Mouse (Mus musculus) left cerebral cortex, postnatal 4 days (tissue): ENCODE measurements at regions not wholly inside any gene's neighbourhood (a gene's known extent, or its start where the extent isn't known, plus 50 kb on each side); places are given as distances from the start of the nearest gene placed in this dataset.

Experiments used
- DNase-seq: peaks from one replicate; pipeline ENCODE4 v3.0.0-alpha.2; 2022
- intact Hi-C: fragments of 180-260 bp; cut with DNase I; formaldehyde crosslinking; loops from one replicate; pipeline ENCODE4 v1.15.1; 2025

DNA sequence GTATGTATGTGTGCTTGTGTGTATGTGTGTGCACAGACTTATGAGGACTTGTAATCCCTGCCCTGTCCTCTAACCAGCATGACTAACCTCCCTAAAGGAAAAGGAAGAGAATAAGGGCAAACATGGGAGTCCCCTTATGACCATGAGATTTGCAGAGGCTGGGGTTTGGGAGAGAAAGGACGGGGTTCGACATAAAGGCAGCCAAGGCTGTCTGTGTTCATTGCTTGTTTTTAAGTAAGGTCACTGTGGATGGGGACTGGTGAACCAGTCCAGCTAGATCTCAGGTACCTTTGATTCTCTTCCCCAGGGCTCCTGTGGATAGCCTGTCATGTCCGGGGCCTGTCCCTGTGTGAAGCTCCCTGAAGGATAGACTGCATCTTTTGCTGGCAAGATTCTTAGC, 55.6 kb downstream of the Irf2bp2 start:
- intact Hi-C loops, result loop anchor here (5.0 kb wide), 1 partner anchor 54 kb away; the partner anchor contains the start of gene Irf2bp2
- no peak for DNase-seq

DNA sequence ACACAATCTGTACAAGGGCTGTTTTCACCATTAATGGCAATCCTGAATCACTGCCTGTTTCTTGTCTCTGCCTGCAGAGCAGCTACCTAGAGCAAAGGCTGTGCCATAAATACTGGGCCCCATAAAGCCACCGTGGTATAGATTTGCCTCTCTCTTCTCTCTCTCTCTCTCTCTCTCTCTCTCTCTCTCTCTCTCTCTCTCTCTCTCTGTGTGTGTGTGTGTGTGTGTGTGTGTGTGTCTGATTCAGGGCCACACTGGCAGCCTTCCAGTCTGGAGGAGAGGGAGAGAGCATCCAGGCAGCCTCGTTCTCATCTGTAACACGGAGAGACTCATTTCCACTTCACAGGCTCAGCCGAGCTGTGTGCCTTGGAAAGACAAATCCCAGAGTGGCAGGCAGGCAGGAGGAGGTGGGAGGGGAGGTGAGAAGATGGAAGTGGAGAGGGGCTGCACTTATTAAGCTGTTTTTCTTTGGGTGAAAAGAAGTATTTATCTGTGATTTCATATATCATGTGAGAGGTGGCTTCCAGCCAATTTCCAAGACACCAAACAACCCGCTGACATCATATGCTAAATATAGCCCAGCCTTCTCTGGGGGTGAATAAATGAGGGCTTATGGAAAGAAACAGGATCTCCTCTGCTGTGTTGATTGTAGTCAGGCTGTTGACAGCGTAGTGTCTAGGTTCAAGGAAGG, 56.7 kb downstream of the Irf2bp2 start:
- DNase-seq, result peak; percentile 89
- intact Hi-C loops, result loop anchor here (5.0 kb wide), 1 partner anchor 55 kb away; the partner anchor contains the start of gene Irf2bp2

GRCm38 (mm10) chr8:126536132-126536927, 57.5 kb downstream of the Irf2bp2 start:
- intact Hi-C loops, result loop anchor here (5.0 kb wide), 1 partner anchor 56 kb away; the partner anchor contains the start of gene Irf2bp2
- DNase-seq, result no peak

DNA sequence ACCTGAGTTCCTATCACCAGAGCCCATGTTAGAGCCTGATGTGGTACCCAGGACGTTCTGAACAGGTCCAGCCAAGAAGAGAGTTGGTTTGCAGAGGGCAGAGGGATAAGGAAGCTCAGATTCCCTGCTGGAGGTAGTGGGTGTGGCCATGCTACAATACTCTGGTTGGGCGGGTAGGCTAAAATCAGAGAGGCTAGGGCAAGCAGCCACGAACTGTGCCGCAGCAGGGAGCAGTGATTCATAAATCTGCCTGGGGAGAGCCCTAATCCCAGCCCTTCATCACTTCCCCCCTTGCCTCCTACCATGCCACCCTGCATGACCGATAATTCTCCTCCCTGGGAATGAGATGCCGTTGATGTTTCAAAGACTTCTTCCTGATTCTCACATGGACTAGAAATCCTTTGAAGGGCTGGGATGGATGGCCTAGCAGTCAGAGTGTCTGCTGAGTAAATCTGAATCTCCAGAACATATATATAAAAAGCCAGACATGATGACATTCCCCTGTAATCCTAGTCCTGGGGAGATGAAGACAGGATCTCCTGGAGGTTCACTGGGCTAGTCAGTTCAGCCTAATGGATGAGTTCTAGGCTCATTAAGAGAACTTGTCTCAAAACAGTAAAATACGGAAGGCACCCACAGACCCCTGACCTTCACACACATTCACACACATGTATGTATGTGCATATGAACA, 57.6 kb upstream of the Tarbp1 start:
- DNase-seq, result no peak
- intact Hi-C loops, result no loop called here

DNA sequence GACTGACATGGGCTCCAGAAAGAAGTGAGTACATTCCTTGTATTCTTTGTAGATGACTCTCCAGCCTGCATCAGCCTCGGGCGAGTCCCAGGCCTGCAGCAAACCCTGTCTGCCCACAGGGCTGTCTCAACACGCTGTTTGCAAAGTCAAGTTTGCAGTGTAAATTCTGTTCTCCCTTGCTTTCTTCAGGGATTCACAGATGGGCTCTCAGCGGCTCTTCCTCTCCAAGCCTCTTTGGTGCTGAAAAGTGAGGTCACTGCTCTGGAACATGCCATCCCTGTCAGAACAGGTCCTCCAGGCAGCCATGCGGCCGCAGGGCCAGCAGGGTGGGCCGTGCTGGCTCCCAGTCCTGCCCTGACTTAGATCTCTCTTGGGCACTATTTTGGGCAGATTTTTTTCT, 56.6 kb upstream of the Tarbp1 start:
- intact Hi-C loops, result no loop called here
- no peak for DNase-seq

GRCm38 (mm10) chr8:126529409-126529808, 54.5 kb upstream of the Tarbp1 start:
- DNase-seq, result no peak
- intact Hi-C loops, result loop anchor here (10.0 kb wide), 1 partner anchor 225 kb away; no protein-coding TSS in a partner anchor

- DNase-seq, result no peak
- intact Hi-C loops, result loop anchor here (10.0 kb wide), 1 partner anchor 226 kb away; no protein-coding TSS in a partner anchor
These were observed 53.7 kb upstream of the Tarbp1 start for GRCm38 (mm10) chr8:126528434-126529080.

DNA sequence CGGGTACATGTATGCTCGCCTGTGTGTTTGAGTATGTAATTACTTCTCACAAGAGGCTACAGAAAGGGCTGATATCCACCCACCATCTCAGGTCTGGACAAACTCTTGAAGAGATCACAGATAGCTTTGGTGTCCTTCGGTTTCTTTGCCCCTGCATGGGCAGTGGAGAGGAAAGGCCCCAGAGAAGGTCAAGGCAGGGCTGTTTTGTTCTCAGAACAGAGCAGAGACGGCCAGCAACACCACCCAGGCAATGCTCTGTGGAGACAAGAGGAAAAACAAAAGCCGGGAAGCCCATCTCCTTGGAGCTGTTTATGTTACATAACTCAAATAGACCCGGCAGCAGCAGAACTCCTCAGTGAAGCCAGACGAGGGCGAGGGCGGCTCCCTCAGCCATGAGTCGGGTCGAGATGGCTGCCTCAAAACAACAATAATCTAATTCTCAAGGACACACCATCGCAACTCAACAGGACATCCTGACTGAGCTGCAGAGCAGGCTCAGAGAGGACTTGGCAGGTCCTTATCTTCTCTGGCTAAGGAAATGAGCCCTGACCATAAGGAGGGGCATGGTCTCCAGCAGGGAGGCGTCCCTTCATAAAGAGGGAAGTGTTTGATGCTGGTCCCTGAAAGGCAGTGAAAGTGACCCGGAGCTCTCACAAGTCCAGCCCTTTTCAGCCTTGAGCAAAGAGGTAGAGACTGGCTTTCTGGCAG, 52.2 kb upstream of the Tarbp1 start:
- no peak for DNase-seq
- intact Hi-C loops, result loop anchor here (10.0 kb wide), 1 partner anchor 228 kb away; no protein-coding TSS in a partner anchor

DNA sequence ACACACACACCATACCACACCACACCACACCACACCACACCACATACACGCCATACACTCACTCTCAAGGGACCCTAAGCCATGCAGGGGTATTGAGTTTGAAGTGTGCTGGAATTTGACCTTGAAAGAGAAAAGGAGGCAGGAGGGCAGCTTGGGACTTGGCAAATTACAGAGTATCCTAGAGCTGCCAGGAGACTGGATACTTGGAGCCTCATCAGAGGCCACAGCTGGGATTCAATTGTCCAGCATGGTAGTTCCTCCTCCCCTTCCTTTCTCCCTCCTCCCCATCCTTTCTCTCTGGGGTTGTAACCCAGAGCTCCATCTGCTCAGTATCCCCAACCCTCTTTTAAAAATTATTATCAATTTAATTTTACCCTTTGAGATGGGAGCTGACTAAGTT, 50.7 kb upstream of the Tarbp1 start:
- no peak for DNase-seq
- intact Hi-C loops, result loop anchor here (10.0 kb wide), 1 partner anchor 229 kb away; no protein-coding TSS in a partner anchor
